Mouse (Mus musculus) stomach, embryonic 15.5 days (tissue): Measurements from ENCODE around the gene Klhl25. TPM values are rescaled to one million over a fixed set of nuclear protein-coding genes. Genes with fewer than 3 reads are reported as not detected.
"Not testable (repeated sequence)": the region's sequence is repeated elsewhere in the genome, so short reads cannot be mapped to it uniquely, and the experiment has no call there.

Experiments
- ATAC-seq: fragments of 200-750 bp; cut with Nextera tagmentation; 2 replicates; pipeline ENCODE4 v1.8.0; 2017; ENCODE audit warnings: low read depth, moderate number of reproducible peaks, moderate TSS enrichment; ENCODE audit not compliant: insufficient read depth, low FRiP score
- H3K27ac ChIP-seq: fragments of 300-500 bp; sonication (generic); 2 replicates; pipeline ENCODE4 v1.5.1; 2015; ENCODE audit warnings: mild to moderate bottlenecking, inconsistent platforms
- H3K27me3 ChIP-seq: fragments of 300-500 bp; sonication (generic); replicated peaks from 2 replicates; pipeline ENCODE4 v1.6.1; 2015; ENCODE audit warnings: inconsistent platforms
- H3K36me3 ChIP-seq: fragments of 300-500 bp; sonication (generic); 2 replicates; pipeline ENCODE4 v1.6.1; 2015; ENCODE audit warnings: inconsistent platforms
- H3K4me1 ChIP-seq: fragments of 300-500 bp; sonication (generic); 2 replicates; pipeline ENCODE4 v1.6.1; 2015; ENCODE audit warnings: inconsistent platforms
- H3K4me2 ChIP-seq: fragments of 300-500 bp; sonication (generic); 2 replicates; pipeline ENCODE4 v1.6.1; 2015; ENCODE audit warnings: mild to moderate bottlenecking, inconsistent platforms
- H3K4me3 ChIP-seq: fragments of 300-500 bp; sonication (generic); replicated peaks from 2 replicates; pipeline ENCODE4 v1.5.1; 2015; ENCODE audit warnings: inconsistent platforms
- H3K9ac ChIP-seq: fragments of 300-500 bp; sonication (generic); 2 replicates; pipeline ENCODE4 v1.6.1; 2015; ENCODE audit warnings: inconsistent platforms
- H3K9me3 ChIP-seq: fragments of 300-500 bp; sonication (generic); 2 replicates; pipeline ENCODE4 v1.6.1; 2016; ENCODE audit warnings: inconsistent platforms
- WGBS: fragments of 180-500 bp; shearing (Covaris S2); methylation state at CpG from one replicate; pipeline ENCODE4 v1.1.7; 2015; 5-methylcytosine and 5-hydroxymethylcytosine counted together
- polyA plus RNA-seq: library from polyadenylated mRNA; unstranded; fragments of >200 nt; fragmentation: Nextera tagmentation; extraction: Ambion mirVana; gene quantifications from 2 replicates; pipeline ENCODE4 v1.2.1, GENCODE M21; 2015

The Klhl25 gene
- polyA plus RNA-seq, 1 experiment from 2014 or later, result 11.5 TPM

GRCm38 (mm10) chr7:75915550-75915949 lies 67.4 kb downstream of the Klhl25 start:
- not testable (repeated sequence) for H3K9ac ChIP-seq, H3K4me2 ChIP-seq, H3K4me3 ChIP-seq, ATAC-seq, H3K36me3 ChIP-seq, H3K27me3 ChIP-seq, H3K27ac ChIP-seq, H3K4me1 ChIP-seq, H3K9me3 ChIP-seq
- 79% methylated on average over 3 of the region's 3 CpGs for WGBS

DNA sequence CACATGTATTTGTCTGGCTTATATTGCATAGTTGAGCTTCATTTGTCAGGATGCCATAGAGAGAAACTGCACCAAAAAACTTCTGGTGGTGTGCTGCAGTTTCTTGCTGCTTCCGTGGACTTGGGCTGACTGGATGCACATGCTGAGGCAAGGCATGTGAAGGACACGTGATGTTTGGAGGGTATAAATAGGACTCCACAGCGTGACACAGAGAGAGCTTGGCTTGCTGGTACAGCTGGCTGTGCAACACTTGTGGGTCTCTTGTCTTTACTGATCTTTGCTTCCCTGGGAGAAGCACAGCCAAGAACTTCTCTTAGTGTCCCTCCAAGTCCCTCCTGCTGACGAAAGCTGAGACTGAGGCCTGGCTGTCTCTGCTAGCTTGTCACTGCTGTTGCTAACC lies 69.6 kb downstream of the Klhl25 start:
- Histone ChIP-seq H3K27me3 (no peaks in the 10 kb centered on the region), H3K4me1 (no peaks in the 10 kb centered on the region), H3K9me3 (no peaks in the 10 kb centered on the region), H3K4me3 (no peak overlapping the region), H3K4me2 (no peak overlapping the region), H3K9ac (no peak overlapping the region), H3K27ac (no peak overlapping the region), H3K36me3 (no peaks in the 10 kb centered on the region)
- ATAC-seq, result no peak
- 84% methylated on average over 4 of the region's 4 CpGs for WGBS

DNA sequence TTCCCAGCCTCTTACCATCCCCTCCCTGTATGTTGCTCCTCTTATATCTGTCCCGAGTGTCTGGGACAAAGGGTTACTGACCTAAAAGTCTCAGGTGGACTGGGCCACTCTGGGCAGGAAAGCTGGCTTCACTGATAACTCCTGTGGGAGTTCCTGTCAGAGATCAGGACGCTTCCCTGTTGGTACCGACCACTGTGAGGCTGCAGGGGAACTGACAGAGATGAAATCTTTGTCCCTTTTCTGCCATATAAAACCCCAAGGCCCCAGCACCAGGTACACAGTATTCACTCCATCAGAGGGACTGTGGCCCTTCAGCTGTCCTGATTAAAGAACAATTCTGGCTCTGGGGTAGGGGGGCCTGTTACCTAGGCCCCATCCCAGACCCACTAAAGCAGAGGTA lies 71.6 kb downstream of the Klhl25 start:
- not testable (repeated sequence) for ATAC-seq, H3K4me2 ChIP-seq, H3K4me1 ChIP-seq, H3K9me3 ChIP-seq, H3K4me3 ChIP-seq, H3K27me3 ChIP-seq, H3K36me3 ChIP-seq, H3K27ac ChIP-seq, H3K9ac ChIP-seq
- 69% methylated on average over 3 of the region's 3 CpGs for WGBS
